Mouse (Mus musculus) ES-E14 (cell line): ENCODE measurements around the gene Ckmt2. TPM values are rescaled to one million over a fixed set of nuclear protein-coding genes. Genes with fewer than 3 reads are reported as not detected.

Experiments used
- DNase-seq: peaks from one replicate; pipeline ENCODE4 v3.0.0-alpha.2; 2013; ENCODE audit warnings: low read depth, low spot score
- H3K27ac ChIP-seq: 2 replicates; pipeline ENCODE4 v1.5.1; 2012; ENCODE audit warnings: low read depth, mild to moderate bottlenecking, low read length, moderate library complexity, mixed read lengths; ENCODE audit not compliant: poor library complexity, insufficient read depth, severe bottlenecking
- H3K36me3 ChIP-seq: 2 replicates; pipeline ENCODE4 v1.6.1; 2012; ENCODE audit warnings: mild to moderate bottlenecking, low read length, moderate library complexity, mixed read lengths; ENCODE audit not compliant: control insufficient read depth, poor library complexity, insufficient read depth, severe bottlenecking
- H3K4me1 ChIP-seq, 2 experiments: fragments of 150-350 bp in 1 of 2; sonication (generic) in 1 of 2; 2 replicates each; pipeline ENCODE4 v1.6.1; 2012; ENCODE audit warnings: low read length in 2 of 2, mild to moderate bottlenecking in 1 of 2, mixed read lengths in 1 of 2; ENCODE audit not compliant: control insufficient read depth in 2 of 2, insufficient read depth in 2 of 2, poor library complexity in 1 of 2
- H3K4me3 ChIP-seq, 2 experiments: fragments of 150-350 bp in 1 of 2; sonication (generic) in 1 of 2; 2 replicates each; pipeline ENCODE4 v1.5.1; 2012; ENCODE audit warnings: low read length in 2 of 2, low read depth in 1 of 2, mild to moderate bottlenecking in 1 of 2, mixed read lengths in 1 of 2; ENCODE audit not compliant: insufficient read depth in 1 of 2, poor library complexity in 1 of 2, severe bottlenecking in 1 of 2
- H3K9ac ChIP-seq: 2 replicates; pipeline ENCODE4 v1.6.1; 2012; ENCODE audit warnings: low read depth, mild to moderate bottlenecking, low read length, mixed read lengths; ENCODE audit not compliant: poor library complexity, insufficient read depth, severe bottlenecking
- H3K9me3 ChIP-seq: fragments of 150-350 bp; sonication (generic); 2 replicates; pipeline ENCODE4 v1.6.1; 2012; ENCODE audit warnings: low read depth, mild to moderate bottlenecking, low read length; ENCODE audit not compliant: control insufficient read depth, insufficient read depth
- CHD2 ChIP-seq: IDR thresholded peaks from 2 replicates; pipeline ENCODE4 v1.6.1; 2014; ENCODE audit warnings: mild to moderate bottlenecking, low read depth, low read length, inconsistent platforms
- HCFC1 ChIP-seq: IDR thresholded peaks from 2 replicates; pipeline ENCODE4 v1.6.1; 2012; ENCODE audit warnings: low read length, inconsistent platforms, borderline replicate concordance; ENCODE audit not compliant: insufficient read depth
- MAFK ChIP-seq: IDR thresholded peaks from 2 replicates; pipeline ENCODE4 v1.6.1; 2014; ENCODE audit warnings: mild to moderate bottlenecking, low read depth, low read length, inconsistent platforms; ENCODE audit not compliant: insufficient read depth
- ZC3H11A ChIP-seq: IDR thresholded peaks from 2 replicates; pipeline ENCODE4 v1.6.1; 2012; ENCODE audit warnings: low read depth, mild to moderate bottlenecking, inconsistent platforms, low read length, borderline replicate concordance
- ZNF384 ChIP-seq: IDR thresholded peaks from 2 replicates; pipeline ENCODE4 v1.6.1; 2012; ENCODE audit warnings: low read depth, low read length, inconsistent platforms
- in situ Hi-C, 2 experiments: fragments of 600-800 bp; cut with MboI; formaldehyde crosslinking; loops; one replicate each; pipeline ENCODE4 v1.15.1; 2025; ENCODE audit warnings: low sequenced_read_pairs in 2 of 2, inconsistent platforms in 1 of 2; ENCODE audit not compliant: unreplicated experiment in 2 of 2
- total RNA-seq: library from RNA; depleted of rRNA; stranded (reverse); fragments of 300-350 nt; gene quantifications from 2 replicates; pipeline ENCODE4 v1.2.3, GENCODE M21; 2012; rRNA removed

Ckmt2 gene
- total RNA-seq, result not detected in 2 replicates

- no peaks in the 10 kb centered on the region for H3K9me3 ChIP-seq
- H3K4me3 ChIP-seq, result no peak within 1 kb of the TSS
- H3K27ac ChIP-seq, result no peak within 1 kb of the TSS
- TF ChIP-seq CHD2 (no peak), HCFC1 (no peak), MAFK (no peak), ZNF384 (no peak), ZC3H11A (no peak)
- DNase-seq, result no peak
- no peaks in the 10 kb centered on the region for H3K36me3 ChIP-seq
- H3K4me1 ChIP-seq, result no peaks in the 10 kb centered on the region
- no peak within 1 kb of the TSS for H3K9ac ChIP-seq
- in situ Hi-C loops, result no loop called here
These were observed at the start of gene Ckmt2 for GRCm38 (mm10) chr13:91876741-91877349. Gene Ckmt2 (minus strand): TSS chr13:91876885.

- no peak for TF ChIP-seq CHD2
- TF ChIP-seq ZC3H11A, result no peak
- Histone ChIP-seq H3K4me3 (no peak overlapping the region), H3K27ac (no peak overlapping the region), H3K9me3 (no peaks in the 10 kb centered on the region), H3K9ac (no peak overlapping the region), H3K4me1 (no peaks in the 10 kb centered on the region), H3K36me3 (no peaks in the 10 kb centered on the region)
- in situ Hi-C loops, result loop anchor here in 1 of 2 experiments (25.0 kb wide), 1 partner anchor 816 kb away; no protein-coding TSS in a partner anchor
- DNase-seq, result no peak
These were observed 44.3 kb upstream of the Ckmt2 start for GRCm38 (mm10) chr13:91921010-91921409.

- H3K27ac ChIP-seq, result no peak overlapping the region
- no peaks in the 10 kb centered on the region for H3K4me1 ChIP-seq
- in situ Hi-C loops, result loop anchor here in 1 of 2 experiments (25.0 kb wide), 1 partner anchor 819 kb away; no protein-coding TSS in a partner anchor
- no peak overlapping the region for H3K9ac ChIP-seq
- DNase-seq, result no peak
- no peak overlapping the region for H3K4me3 ChIP-seq
- no peak for TF ChIP-seq ZNF384
- TF ChIP-seq MAFK, result no peak
- TF ChIP-seq CHD2, result no peak
- no peak for TF ChIP-seq ZC3H11A
- TF ChIP-seq HCFC1, result no peak
- H3K9me3 ChIP-seq, result no peaks in the 10 kb centered on the region
- H3K36me3 ChIP-seq, result no peaks in the 10 kb centered on the region
These were observed 42.1 kb upstream of the Ckmt2 start for GRCm38 (mm10) chr13:91918764-91919163.

- TF ChIP-seq CHD2 (no peak), ZC3H11A (no peak), HCFC1 (no peak)
- Histone ChIP-seq H3K27ac (no peak overlapping the region), H3K36me3 (no peaks in the 10 kb centered on the region), H3K9ac (no peak overlapping the region), H3K9me3 (no peaks in the 10 kb centered on the region), H3K4me3 (no peak overlapping the region), H3K4me1 (no peaks in the 10 kb centered on the region)
- in situ Hi-C loops, result loop anchor here in 1 of 2 experiments (25.0 kb wide), 1 partner anchor 819 kb away; no protein-coding TSS in a partner anchor
- no peak for DNase-seq
These were observed 41.1 kb upstream of the Ckmt2 start for GRCm38 (mm10) chr13:91917835-91918234.

DNA sequence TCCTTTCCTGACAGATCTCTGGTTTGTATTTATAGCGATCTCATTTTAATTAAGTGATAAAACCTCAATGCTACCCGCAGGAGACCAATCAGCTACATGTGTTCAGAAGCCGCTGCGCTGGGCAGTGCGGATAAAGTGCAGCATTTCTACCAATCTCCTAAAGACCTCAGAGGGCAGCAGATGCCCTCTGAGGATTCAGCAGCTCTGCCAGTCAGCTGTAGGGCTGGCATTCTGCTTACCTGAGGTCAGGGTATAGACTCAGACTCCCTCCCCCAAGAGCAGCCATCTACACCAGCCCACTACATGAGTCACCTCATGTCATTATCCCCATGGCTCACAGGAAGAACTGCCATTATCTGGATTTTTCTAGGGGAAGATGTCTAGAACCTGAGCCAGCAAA is 39.6 kb upstream of the Ckmt2 start:
- TF ChIP-seq HCFC1 (no peak), CHD2 (no peak), ZC3H11A (no peak), MAFK (no peak), ZNF384 (no peak)
- Histone ChIP-seq H3K9me3 (no peaks in the 10 kb centered on the region), H3K36me3 (no peaks in the 10 kb centered on the region), H3K4me1 (no peaks in the 10 kb centered on the region), H3K9ac (no peak overlapping the region), H3K27ac (no peak overlapping the region), H3K4me3 (no peak overlapping the region)
- DNase-seq, result no peak
- in situ Hi-C loops, result loop anchor here in 1 of 2 experiments (25.0 kb wide), 1 partner anchor 821 kb away; no protein-coding TSS in a partner anchor
